Mouse (Mus musculus) ES-Bruce4 (cell line): ENCODE measurements around the gene C87436.

Experiments used
- CTCF ChIP-seq: IDR thresholded peaks from one replicate; pipeline ENCODE4 v1.8.1; 2011; ENCODE audit warnings: low read depth, low read length
- POLR2A ChIP-seq: IDR thresholded peaks from one replicate; pipeline ENCODE4 v1.8.1; 2011; ENCODE audit warnings: low read length; ENCODE audit not compliant: insufficient read depth

DNA sequence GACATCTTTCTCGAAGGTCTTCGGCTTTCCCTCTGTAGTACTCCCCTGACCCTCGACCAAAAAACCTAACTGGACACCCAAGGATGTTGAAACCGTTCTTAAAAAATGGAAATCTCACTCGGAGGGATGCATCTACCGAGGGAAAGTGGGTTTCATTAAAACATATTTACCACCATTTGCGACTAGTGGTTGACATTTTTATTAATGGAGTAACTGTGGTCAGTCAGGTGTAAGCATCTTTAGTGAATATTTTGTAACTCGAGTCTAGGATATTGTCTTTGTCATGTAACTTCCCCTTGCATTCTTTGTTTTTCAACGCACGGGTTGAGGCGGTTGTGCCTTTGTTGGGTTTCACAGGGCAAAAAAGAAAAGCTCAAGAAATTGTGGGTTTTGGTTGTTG lies 33.2 kb upstream of the C87436 start:
- no peak for TF ChIP-seq CTCF
- TF ChIP-seq POLR2A, result no peak
